Mouse (Mus musculus) liver, adult 10 weeks (tissue): ENCODE data around the gene Cstf1. TPM values are rescaled to one million over a fixed set of nuclear protein-coding genes. Genes with fewer than 3 reads are reported as not detected.

Experiments
- polyA plus RNA-seq: library from polyadenylated mRNA; stranded (reverse); fragments of 350-450 nt; fragmentation: Illumina TruSeq; extraction: RNeasy Lipid Tissue Mini Kit (QIAGEN cat#74804); gene quantifications from one replicate; pipeline ENCODE4 v1.2.3, GENCODE M21; 2014; ENCODE audit warnings: low read depth, low replicate concordance

The Cstf1 gene
- polyA plus RNA-seq: 3.0 TPM

DNA sequence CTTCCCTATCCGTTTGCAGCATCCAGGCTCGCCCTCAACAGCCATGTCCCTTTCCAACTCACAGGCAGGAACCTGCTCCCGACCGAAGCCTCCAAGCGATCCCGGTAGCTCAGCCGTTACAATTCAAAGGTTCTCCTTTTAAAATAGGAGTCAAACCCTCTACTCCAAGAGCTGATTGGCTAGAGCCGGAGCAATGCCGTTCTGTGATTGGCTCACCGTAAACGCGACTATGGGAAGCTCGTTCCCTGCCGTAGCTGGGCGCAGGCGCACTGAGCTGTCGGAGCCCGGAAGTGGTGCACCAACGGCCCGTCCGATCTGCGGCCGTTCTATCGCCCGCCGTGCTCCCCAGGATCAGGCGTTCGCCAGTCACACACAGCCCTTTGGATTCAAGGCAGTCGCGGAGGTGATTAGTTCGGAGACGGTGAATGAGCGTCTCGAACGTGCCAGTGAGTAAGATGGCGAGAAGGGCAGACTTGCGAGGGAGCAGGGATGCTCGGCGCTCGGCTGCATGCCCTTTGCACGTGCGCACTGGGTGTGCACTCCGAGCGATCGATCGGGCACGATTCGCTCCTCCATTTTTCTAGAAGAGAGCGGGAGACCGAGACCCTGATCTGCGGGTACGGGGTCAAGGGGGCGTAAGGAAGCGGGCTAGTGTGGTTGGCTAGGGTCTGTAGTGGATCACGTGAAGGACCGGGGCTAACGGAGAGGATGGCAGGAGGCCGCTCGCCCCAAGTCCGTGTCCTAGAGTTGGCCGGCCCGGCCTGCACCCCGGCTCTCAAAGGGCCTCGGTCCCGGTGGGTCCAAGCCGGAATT is at the start of gene Cstf1, which contains the start of gene Aurka:
TSS of gene Cstf1 (plus strand) at position 271 of the 813 bp plus-strand sequence.
TSS of gene Aurka (minus strand) at position 125 of the 813 bp plus-strand sequence.

DNA sequence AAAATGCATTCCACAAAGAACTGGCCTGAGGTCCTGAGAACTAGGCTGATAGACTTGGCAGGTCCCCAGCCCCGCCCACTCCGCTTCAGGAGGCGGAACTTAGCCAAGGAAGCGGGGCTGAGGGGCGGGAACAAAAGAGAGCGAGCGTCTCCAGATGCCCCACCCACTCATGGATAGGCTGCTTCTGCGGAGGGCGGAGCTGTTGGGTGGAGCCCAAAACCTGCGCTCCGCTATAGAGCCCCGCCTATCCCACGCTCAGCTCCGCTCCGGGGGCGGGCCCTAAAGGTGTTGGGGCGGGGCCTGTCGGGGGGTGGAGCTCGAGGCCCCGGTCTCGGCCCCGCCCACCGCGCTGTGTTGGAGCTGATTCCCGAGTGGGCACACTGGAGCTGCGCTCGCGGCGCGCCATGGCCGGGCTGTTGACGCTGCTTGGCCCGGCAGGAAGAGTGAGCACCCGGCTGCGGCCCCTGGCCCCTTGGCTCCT is 25.2 kb upstream of the Cstf1 start, which contains the start of gene Fam210b:
TSS of gene Fam210b (plus strand) at position 308 of the 481 bp plus-strand sequence.

DNA sequence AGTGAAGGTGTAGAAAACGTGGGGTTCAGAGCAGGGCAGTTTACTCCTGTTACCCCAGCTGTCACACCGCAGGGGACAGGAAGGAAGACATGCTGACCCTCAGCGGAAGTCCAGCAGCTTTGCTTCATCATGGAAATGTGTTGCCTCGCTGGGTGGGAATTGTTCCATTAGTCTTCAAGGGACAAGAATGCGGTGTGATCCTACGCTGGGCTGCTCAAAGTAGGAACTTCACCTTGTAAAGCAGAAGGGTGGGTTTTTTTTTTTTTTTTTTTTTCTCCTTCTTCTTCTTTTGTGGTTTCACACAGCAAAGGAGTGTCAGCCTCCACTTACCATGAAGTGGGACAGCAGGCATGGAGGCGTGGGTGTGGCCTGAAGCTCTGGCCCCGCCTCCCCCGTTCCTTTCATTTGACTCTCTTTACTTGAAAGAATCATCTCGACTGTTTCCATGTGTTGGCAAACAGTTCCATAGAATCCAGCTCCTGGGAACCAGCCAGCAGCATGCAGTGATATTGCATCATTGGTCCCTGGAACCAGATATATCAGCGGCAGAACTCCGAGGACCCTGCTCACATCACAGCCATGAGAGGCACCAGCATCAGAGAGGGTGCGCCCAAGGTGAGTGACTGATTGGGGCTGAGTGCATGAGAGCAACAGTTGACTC is 23.0 kb downstream of the Cstf1 start, which contains the start of gene Cass4:
TSS of gene Cass4 (plus strand) at position 404 of the 661 bp plus-strand sequence.

Other genes with a start within 250 kb of the Cstf1 start
- gene Mc3r, start 122.2 kb upstream of the Cstf1 start, polyA plus RNA-seq: not detected
- gene Fam210b, start 25.1 kb upstream of the Cstf1 start, polyA plus RNA-seq: 61.6 TPM
- 0.29 TPM for gene Aurka, start 146 bp upstream of the Cstf1 start, polyA plus RNA-seq
- not detected for gene Cass4, start 23.1 kb downstream of the Cstf1 start, polyA plus RNA-seq
- 6.2 TPM for gene Rtf2, start 69.9 kb downstream of the Cstf1 start, polyA plus RNA-seq
- gene Gcnt7, start 87.9 kb downstream of the Cstf1 start, polyA plus RNA-seq: not detected
- not detected for gene Fam209, start 101.8 kb downstream of the Cstf1 start, polyA plus RNA-seq
- not detected for gene Tfap2c, start 178.9 kb downstream of the Cstf1 start, polyA plus RNA-seq